Mouse (Mus musculus) midbrain, embryonic 15.5 days (tissue): ENCODE measurements at regions not wholly inside any gene's neighbourhood (a gene's known extent, or its start where the extent isn't known, plus 50 kb on each side); places are given as distances from the start of the nearest gene placed in this dataset.
A peak's percentile ranks its signal among the peaks of the same experiment; 100 is the strongest.

Source experiments
- ATAC-seq: fragments of 200-750 bp; cut with Nextera tagmentation; replicated peaks from 2 replicates; pipeline ENCODE4 v1.8.0; 2017; ENCODE audit warnings: moderate TSS enrichment
- H3K27ac ChIP-seq: fragments of 300-500 bp; sonication (generic); 2 replicates; pipeline ENCODE4 v1.5.1; 2015; ENCODE audit warnings: mild to moderate bottlenecking, inconsistent platforms
- H3K27me3 ChIP-seq: fragments of 300-500 bp; sonication (generic); replicated peaks from 2 replicates; pipeline ENCODE4 v1.6.1; 2015; ENCODE audit warnings: inconsistent platforms
- H3K36me3 ChIP-seq: fragments of 300-500 bp; sonication (generic); replicated peaks from 2 replicates; pipeline ENCODE4 v1.6.1; 2015; ENCODE audit warnings: inconsistent platforms
- H3K4me1 ChIP-seq: fragments of 300-500 bp; sonication (generic); 2 replicates; pipeline ENCODE4 v1.6.1; 2015; ENCODE audit warnings: inconsistent platforms
- H3K4me2 ChIP-seq: fragments of 300-500 bp; sonication (generic); 2 replicates; pipeline ENCODE4 v1.6.1; 2015; ENCODE audit warnings: inconsistent platforms, mild to moderate bottlenecking, moderate library complexity
- H3K4me3 ChIP-seq: fragments of 300-500 bp; sonication (generic); 2 replicates; pipeline ENCODE4 v1.5.1; 2015; ENCODE audit warnings: mild to moderate bottlenecking, inconsistent platforms
- H3K9ac ChIP-seq: fragments of 300-500 bp; sonication (generic); 2 replicates; pipeline ENCODE4 v1.6.1; 2015; ENCODE audit warnings: mild to moderate bottlenecking, inconsistent platforms
- H3K9me3 ChIP-seq: fragments of 300-500 bp; sonication (generic); 2 replicates; pipeline ENCODE4 v1.6.1; 2016; ENCODE audit warnings: inconsistent platforms
- WGBS: fragments of 180-500 bp; shearing (Covaris S2); methylation state at CpG from one replicate; pipeline ENCODE4 v1.1.7; 2015; ENCODE audit warnings: mixed read lengths; 5-methylcytosine and 5-hydroxymethylcytosine counted together

- no peaks in the 10 kb centered on the region for H3K9me3 ChIP-seq
- no peaks in the 10 kb centered on the region for H3K4me1 ChIP-seq
- no peaks in the 10 kb centered on the region for H3K36me3 ChIP-seq
- H3K4me2 ChIP-seq, result no peak overlapping the region
- ATAC-seq, result no peak
- 93% methylated on average over 3 of the region's 3 CpGs for WGBS
- no peak overlapping the region for H3K27ac ChIP-seq
- no peak overlapping the region for H3K4me3 ChIP-seq
- H3K9ac ChIP-seq, result no peak overlapping the region
- H3K27me3 ChIP-seq, result no peaks in the 10 kb centered on the region
These were observed 232.4 kb upstream of the Vrk2 start for GRCm38 (mm10) chr11:26826194-26826593.

GRCm38 (mm10) chr11:26824080-26824727, 230.4 kb upstream of the Vrk2 start:
- H3K27ac ChIP-seq, result no peak overlapping the region
- 72% methylated on average over 8 of the region's 8 CpGs for WGBS

GRCm38 (mm10) chr11:26821091-26821490, 227.3 kb upstream of the Vrk2 start:
- no peak overlapping the region for H3K4me2 ChIP-seq
- WGBS, result 81% methylated on average over 1 of the region's 1 CpGs
- H3K4me3 ChIP-seq, result no peak overlapping the region
- H3K36me3 ChIP-seq, result no peaks in the 10 kb centered on the region
- no peak overlapping the region for H3K9ac ChIP-seq
- no peak for ATAC-seq
- no peaks in the 10 kb centered on the region for H3K4me1 ChIP-seq
- no peaks in the 10 kb centered on the region for H3K27me3 ChIP-seq
- no peak overlapping the region for H3K27ac ChIP-seq
- H3K9me3 ChIP-seq, result no peaks in the 10 kb centered on the region

More at GRCm38 (mm10) chr11:26824080-26824727, 230.4 kb upstream of the Vrk2 start:
- ATAC-seq, result no peak
- Histone ChIP-seq H3K36me3 (no peaks in the 10 kb centered on the region), H3K4me3 (no peak overlapping the region), H3K4me2 (no peak overlapping the region), H3K4me1 (no peaks in the 10 kb centered on the region), H3K27me3 (no peaks in the 10 kb centered on the region), H3K9me3 (no peaks in the 10 kb centered on the region), H3K9ac (no peak overlapping the region)

DNA sequence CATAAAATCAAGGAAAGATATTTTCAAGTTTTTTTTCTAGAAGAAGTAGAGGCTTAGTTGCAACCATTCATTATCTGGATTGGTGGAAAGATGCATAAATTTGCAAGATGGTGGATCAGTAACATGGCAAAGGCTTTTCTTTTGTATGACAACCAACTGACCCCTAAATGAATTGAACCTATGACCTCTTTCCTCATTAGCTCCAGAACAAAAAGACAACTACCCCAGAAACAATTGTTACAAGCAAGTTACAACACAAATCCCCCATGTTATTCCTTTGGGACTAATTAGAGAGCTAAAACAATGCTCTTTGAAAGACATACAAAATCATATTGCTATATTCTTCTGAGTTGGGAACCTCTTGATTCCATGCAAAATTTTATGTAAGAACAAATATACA, 223.5 kb upstream of the Vrk2 start:
- H3K4me2 ChIP-seq, result no peak overlapping the region
- 0 out of 2 replicates have a peak, but pooled peaks cover 4% of the 10 kb centered on the region for H3K4me1 ChIP-seq
- H3K9me3 ChIP-seq, result no peaks in the 10 kb centered on the region
- H3K4me3 ChIP-seq, result no peak overlapping the region
- no peak overlapping the region for H3K9ac ChIP-seq
- H3K27ac ChIP-seq, result no peak overlapping the region
- no peaks in the 10 kb centered on the region for H3K36me3 ChIP-seq
- ATAC-seq, result no peak
- H3K27me3 ChIP-seq, result no peaks in the 10 kb centered on the region

- Histone ChIP-seq H3K9ac (no peak overlapping the region), H3K27ac (0 out of 2 replicates have a peak overlapping the region, but pooled peaks have one; percentile 34), H3K4me3 (peak overlapping the region; percentile 15), H3K9me3 (no peaks in the 10 kb centered on the region), H3K27me3 (no peaks in the 10 kb centered on the region), H3K4me1 (0 out of 2 replicates have a peak, but pooled peaks cover 4% of the 10 kb centered on the region), H3K36me3 (no peaks in the 10 kb centered on the region), H3K4me2 (peak overlapping the region; percentile 39)
- peak; percentile 92 for ATAC-seq
- WGBS, result 44% methylated on average over 8 of the region's 8 CpGs
These were observed 221.3 kb upstream of the Vrk2 start for GRCm38 (mm10) chr11:26815104-26815503.

DNA sequence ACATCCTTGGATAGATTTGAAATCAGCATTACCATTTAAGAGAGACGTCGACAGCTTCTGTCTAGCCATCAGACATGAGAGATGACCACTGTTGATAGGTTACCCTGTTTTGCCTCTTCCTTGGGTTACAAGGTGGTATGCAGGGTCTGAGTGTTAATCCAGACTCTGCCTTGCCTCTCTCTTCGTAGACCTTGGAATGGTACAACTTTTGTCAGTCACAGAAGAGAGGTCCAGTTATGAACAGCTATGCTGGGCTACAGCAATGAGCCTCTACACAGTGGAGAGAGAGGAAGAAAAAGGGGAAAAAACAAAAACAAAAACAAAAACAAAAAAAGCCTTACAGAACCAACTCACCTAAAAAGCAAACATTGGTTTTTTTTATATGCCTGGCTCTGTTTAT, 220.8 kb upstream of the Vrk2 start:
- 0 out of 2 replicates have a peak, but pooled peaks cover 4% of the 10 kb centered on the region for H3K4me1 ChIP-seq
- H3K4me2 ChIP-seq, result no peak overlapping the region; the same call in 1 of the 2 replicates
- no peaks in the 10 kb centered on the region for H3K9me3 ChIP-seq
- WGBS, result 88% methylated on average over 3 of the region's 3 CpGs
- H3K27me3 ChIP-seq, result no peaks in the 10 kb centered on the region
- H3K27ac ChIP-seq, result no peak overlapping the region
- no peak overlapping the region for H3K4me3 ChIP-seq
- H3K9ac ChIP-seq, result no peak overlapping the region
- H3K36me3 ChIP-seq, result no peaks in the 10 kb centered on the region
- 0 out of 2 replicates have a peak, but pooled peaks have one; percentile 50 for ATAC-seq

DNA sequence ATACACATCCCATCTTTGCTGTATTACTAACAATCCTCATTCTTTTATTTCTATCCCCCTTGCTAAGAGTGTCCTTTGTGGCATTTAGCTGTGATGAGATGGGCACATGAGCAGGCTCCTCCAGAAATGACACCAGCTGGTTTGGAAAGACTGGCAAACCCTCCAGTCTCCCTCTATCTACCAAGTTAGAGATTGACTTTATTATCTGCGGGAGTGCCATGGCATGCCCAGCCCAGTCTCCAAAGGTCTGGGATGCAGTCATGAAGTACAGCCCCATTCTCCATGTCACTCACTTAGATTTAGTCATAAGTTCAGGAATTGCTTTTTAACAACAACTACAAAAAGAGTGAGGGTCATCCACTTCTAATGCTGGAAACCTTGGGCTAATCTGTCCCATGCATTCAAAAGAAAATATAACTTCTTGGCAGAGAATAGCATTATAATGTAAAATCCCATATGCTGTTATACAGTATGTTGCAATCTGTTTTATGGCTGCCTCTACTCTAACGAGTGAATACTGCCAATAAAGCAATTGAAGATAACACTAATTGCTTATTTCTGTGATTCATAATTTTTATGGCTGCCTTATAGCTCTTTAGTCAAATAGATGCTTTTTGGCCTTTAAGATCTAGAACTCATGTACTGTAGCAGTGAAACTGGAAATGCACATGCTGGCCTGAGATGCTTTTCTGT, 208.6 kb upstream of the Vrk2 start:
- ATAC-seq, result no peak
- WGBS, result 93% methylated on average over 2 of the region's 2 CpGs
- no peak overlapping the region for H3K4me3 ChIP-seq

DNA sequence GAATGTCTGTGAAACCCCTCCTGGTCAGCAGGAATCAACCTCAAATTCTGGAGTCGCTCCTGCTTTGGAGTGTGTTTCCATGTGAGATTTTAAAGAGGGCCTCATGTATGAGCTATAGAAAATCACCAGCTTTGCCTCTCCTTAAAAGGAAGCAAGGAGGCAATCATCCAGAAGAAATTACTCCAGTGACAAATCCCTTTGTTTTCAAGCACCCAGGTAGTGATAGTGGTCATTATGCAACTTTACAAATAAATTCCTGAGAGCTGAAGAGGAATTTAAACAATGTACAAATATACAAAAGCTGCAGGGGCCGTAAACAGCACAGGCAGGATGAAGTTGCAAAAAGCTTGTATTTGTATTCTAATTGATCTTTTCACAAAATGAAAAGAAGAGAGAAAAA, 206.5 kb upstream of the Vrk2 start:
- Histone ChIP-seq H3K9ac (no peak overlapping the region), H3K27ac (no peak overlapping the region), H3K9me3 (no peaks in the 10 kb centered on the region), H3K4me1 (no peaks in the 10 kb centered on the region), H3K27me3 (no peaks in the 10 kb centered on the region), H3K4me3 (no peak overlapping the region), H3K36me3 (no peaks in the 10 kb centered on the region), H3K4me2 (no peak overlapping the region)
- WGBS, result 54% methylated on average over 2 of the region's 2 CpGs
- no peak for ATAC-seq

More for the DNA sequence above, 208.6 kb upstream of the Vrk2 start:
- no peaks in the 10 kb centered on the region for H3K27me3 ChIP-seq
- H3K27ac ChIP-seq, result no peak overlapping the region
- no peaks in the 10 kb centered on the region for H3K36me3 ChIP-seq
- H3K9me3 ChIP-seq, result no peaks in the 10 kb centered on the region
- peaks cover 6% of the 10 kb centered on the region for H3K4me1 ChIP-seq
- H3K9ac ChIP-seq, result no peak overlapping the region
- no peak overlapping the region for H3K4me2 ChIP-seq

DNA sequence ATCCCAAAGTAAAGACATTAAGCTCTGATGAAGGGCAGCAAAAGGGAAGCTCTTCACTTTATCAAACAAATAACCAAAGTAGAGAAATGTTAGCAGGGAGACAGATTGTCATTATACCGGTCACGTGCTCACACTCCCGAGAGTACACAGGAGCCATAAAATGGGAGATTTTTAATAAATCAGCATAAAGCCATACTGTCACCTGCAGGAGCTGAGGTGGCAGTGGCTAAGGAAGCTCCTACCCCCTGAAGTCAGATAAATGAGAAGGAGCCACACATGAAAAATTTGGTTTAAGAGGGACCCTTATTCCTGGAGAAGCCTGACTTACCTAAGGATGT, 200.8 kb upstream of the Vrk2 start:
- no peaks in the 10 kb centered on the region for H3K27me3 ChIP-seq
- no peak overlapping the region for H3K4me2 ChIP-seq
- H3K4me3 ChIP-seq, result no peak overlapping the region
- H3K9me3 ChIP-seq, result no peaks in the 10 kb centered on the region
- WGBS, result 81% methylated on average over 3 of the region's 3 CpGs
- no peak for ATAC-seq
- no peak overlapping the region for H3K9ac ChIP-seq
- H3K27ac ChIP-seq, result no peak overlapping the region
- H3K4me1 ChIP-seq, result no peaks in the 10 kb centered on the region
- H3K36me3 ChIP-seq, result no peaks in the 10 kb centered on the region

- no peaks in the 10 kb centered on the region for H3K27me3 ChIP-seq
- H3K36me3 ChIP-seq, result no peaks in the 10 kb centered on the region
- H3K27ac ChIP-seq, result no peak overlapping the region
- 0 out of 2 replicates have a peak, but pooled peaks have one; percentile 45 for ATAC-seq
- no peak overlapping the region for H3K9ac ChIP-seq
- H3K4me3 ChIP-seq, result no peak overlapping the region
- no peaks in the 10 kb centered on the region for H3K4me1 ChIP-seq
- H3K9me3 ChIP-seq, result no peaks in the 10 kb centered on the region
- H3K4me2 ChIP-seq, result no peak overlapping the region
- 76% methylated on average over 3 of the region's 3 CpGs for WGBS
These were observed 200.3 kb upstream of the Vrk2 start for GRCm38 (mm10) chr11:26793928-26794628.

GRCm38 (mm10) chr11:26789281-26789680, 195.5 kb upstream of the Vrk2 start:
- Histone ChIP-seq H3K4me2 (no peak overlapping the region), H3K4me3 (no peak overlapping the region), H3K4me1 (no peaks in the 10 kb centered on the region), H3K9me3 (no peaks in the 10 kb centered on the region), H3K27ac (no peak overlapping the region), H3K27me3 (no peaks in the 10 kb centered on the region), H3K9ac (no peak overlapping the region), H3K36me3 (no peaks in the 10 kb centered on the region)
- WGBS, result 57% methylated on average over 2 of the region's 2 CpGs
- ATAC-seq, result no peak

DNA sequence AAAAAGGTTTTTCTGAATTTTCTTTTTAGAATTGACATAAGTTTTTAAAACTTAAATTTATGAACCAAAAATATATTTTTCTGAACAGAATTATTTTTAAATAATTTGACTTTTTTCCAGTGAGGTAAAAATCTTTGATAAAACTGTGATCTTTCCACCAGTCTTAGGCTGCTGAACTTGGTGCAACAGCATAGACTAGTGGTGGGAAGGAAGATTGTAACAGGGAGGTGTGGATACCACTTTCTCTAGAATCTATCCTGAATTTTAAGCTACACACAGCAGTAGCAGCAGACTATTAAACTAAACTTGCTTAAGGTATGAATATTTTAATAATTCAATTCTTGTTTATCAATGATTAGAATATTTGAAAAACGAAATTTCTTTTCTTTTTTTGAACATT, 191.4 kb upstream of the Vrk2 start:
- no peaks in the 10 kb centered on the region for H3K9me3 ChIP-seq
- H3K36me3 ChIP-seq, result no peaks in the 10 kb centered on the region
- H3K4me1 ChIP-seq, result no peaks in the 10 kb centered on the region
- no peaks in the 10 kb centered on the region for H3K27me3 ChIP-seq
- peak; percentile 88 for ATAC-seq
- no peak overlapping the region for H3K4me3 ChIP-seq
- H3K9ac ChIP-seq, result no peak overlapping the region
- WGBS, result 21% methylated on average over 1 of the region's 1 CpGs
- H3K4me2 ChIP-seq, result no peak overlapping the region
- H3K27ac ChIP-seq, result no peak overlapping the region
